Mouse (Mus musculus) frontal cortex, adult 2 months (tissue): ENCODE measurements at regions not wholly inside any gene's neighbourhood (a gene's known extent, or its start where the extent isn't known, plus 50 kb on each side); places are given as distances from the start of the nearest gene placed in this dataset.

Experiments used
- DNase-seq, 2 experiments: peaks; one replicate each; pipeline ENCODE4 v3.0.0; 2022; ENCODE audit warnings: low spot score in 1 of 2; ENCODE audit errors: extremely low spot score in 1 of 2

GRCm38 (mm10) chr9:47251160-47251559 is 252.6 kb downstream of the Gm4791 start:
- DNase-seq = no peak

- no peak for DNase-seq
These were observed 255.5 kb downstream of the Gm4791 start for GRCm38 (mm10) chr9:47253836-47254657.

GRCm38 (mm10) chr9:47265946-47266490 is 264.0 kb upstream of the Cadm1 start:
- DNase-seq = no peak

- DNase-seq = no peak
These were observed 253.5 kb upstream of the Cadm1 start for GRCm38 (mm10) chr9:47276303-47277005.

GRCm38 (mm10) chr9:47279410-47279809 is 250.6 kb upstream of the Cadm1 start:
- DNase-seq = no peak

GRCm38 (mm10) chr9:47280146-47280545 is 249.8 kb upstream of the Cadm1 start:
- DNase-seq = no peak

GRCm38 (mm10) chr9:47280598-47280997 is 249.4 kb upstream of the Cadm1 start:
- no peak for DNase-seq

- peak in 1 of 2 experiments; percentile 37 for DNase-seq
These were observed 246.1 kb upstream of the Cadm1 start for GRCm38 (mm10) chr9:47283746-47284455.

- DNase-seq = no peak
These were observed 242.8 kb upstream of the Cadm1 start for GRCm38 (mm10) chr9:47286930-47287722.

GRCm38 (mm10) chr9:47288587-47289199 is 241.3 kb upstream of the Cadm1 start:
- no peak for DNase-seq

GRCm38 (mm10) chr9:47300633-47301032 is 229.3 kb upstream of the Cadm1 start:
- DNase-seq = no peak

GRCm38 (mm10) chr9:47307125-47307751 is 222.7 kb upstream of the Cadm1 start:
- DNase-seq = no peak

- DNase-seq = no peak
These were observed 222.0 kb upstream of the Cadm1 start for GRCm38 (mm10) chr9:47307752-47308500.

GRCm38 (mm10) chr9:47313433-47313832 is 216.5 kb upstream of the Cadm1 start:
- DNase-seq = no peak

GRCm38 (mm10) chr9:47314236-47314635 is 215.7 kb upstream of the Cadm1 start:
- no peak for DNase-seq

- no peak for DNase-seq
These were observed 209.6 kb upstream of the Cadm1 start for GRCm38 (mm10) chr9:47320345-47320744.

- DNase-seq = no peak
These were observed 208.7 kb upstream of the Cadm1 start for GRCm38 (mm10) chr9:47321106-47321789.

- DNase-seq = no peak
These were observed 207.7 kb upstream of the Cadm1 start for GRCm38 (mm10) chr9:47322293-47322692.
